Mouse (Mus musculus) hindbrain, embryonic 10.5 days (tissue): ENCODE measurements around the gene Flot1. TPM values are rescaled to one million over a fixed set of nuclear protein-coding genes. Genes with fewer than 3 reads are reported as not detected.

Experiments
- DNase-seq: peaks from one replicate; pipeline ENCODE4 v3.0.0-alpha.2; 2017; ENCODE audit warnings: low spot score
- H3K27ac ChIP-seq: fragments of 300-500 bp; sonication (generic); 2 replicates; pipeline ENCODE4 v1.5.1; 2016; ENCODE audit warnings: mild to moderate bottlenecking, moderate library complexity
- H3K27me3 ChIP-seq: fragments of 300-500 bp; sonication (generic); 2 replicates; pipeline ENCODE4 v1.6.1; 2016; ENCODE audit warnings: mild to moderate bottlenecking; ENCODE audit not compliant: poor library complexity, insufficient read depth, severe bottlenecking
- H3K36me3 ChIP-seq: fragments of 300-500 bp; sonication (generic); 2 replicates; pipeline ENCODE4 v1.6.1; 2016; ENCODE audit warnings: mild to moderate bottlenecking, moderate library complexity
- H3K4me1 ChIP-seq: fragments of 300-500 bp; sonication (generic); replicated peaks from 2 replicates; pipeline ENCODE4 v1.6.1; 2016; ENCODE audit warnings: mild to moderate bottlenecking
- H3K4me3 ChIP-seq: fragments of 300-500 bp; sonication (generic); 2 replicates; pipeline ENCODE4 v1.5.1; 2016; ENCODE audit warnings: mild to moderate bottlenecking, moderate library complexity
- H3K9me3 ChIP-seq: fragments of 300-500 bp; sonication (generic); 2 replicates; pipeline ENCODE4 v1.6.1; 2016; ENCODE audit warnings: mild to moderate bottlenecking, moderate library complexity
- WGBS: fragments of 180-500 bp; shearing (Covaris S2); methylation state at CpG from one replicate; pipeline ENCODE4 v1.1.7; 2016; 5-methylcytosine and 5-hydroxymethylcytosine counted together
- polyA plus RNA-seq: library from polyadenylated mRNA; unstranded; fragments of >200 nt; fragmentation: Nextera tagmentation; extraction: Ambion mirVana; gene quantifications from 2 replicates; pipeline ENCODE4 v1.2.1, GENCODE M21; 2016

Gene Flot1
- polyA plus RNA-seq, 1 experiment from 2014 or later = 63.7 TPM

DNA sequence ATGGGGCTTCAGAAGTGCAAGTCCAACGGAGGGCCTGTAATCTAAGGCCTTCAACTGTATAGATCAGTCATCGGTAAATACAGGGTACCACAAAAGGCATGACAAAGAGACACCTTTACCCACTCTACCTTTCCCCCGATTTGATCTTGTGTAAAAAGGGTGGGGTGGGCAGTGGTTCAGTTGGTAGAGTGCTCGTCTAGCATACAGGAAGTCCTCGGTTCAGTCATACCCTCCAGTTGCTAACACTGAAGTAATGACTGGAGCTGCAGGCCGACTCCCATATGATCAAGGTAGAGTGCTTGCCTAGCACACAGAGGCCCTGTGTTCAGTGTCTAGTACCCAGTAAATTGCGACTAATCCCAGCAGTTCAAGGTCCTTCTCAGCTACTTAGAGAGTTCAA lies 9.4 kb upstream of the Flot1 start:
- 91% methylated on average over 7 of the region's 7 CpGs for WGBS
- Histone ChIP-seq H3K9me3 (no peaks in the 10 kb centered on the region), H3K4me1 (peaks cover 11% of the 10 kb centered on the region), H3K27ac (no peak overlapping the region), H3K4me3 (no peak overlapping the region), H3K27me3 (0 out of 2 replicates have a peak, but pooled peaks cover 14% of the 10 kb centered on the region), H3K36me3 (no peaks in the 10 kb centered on the region)
- DNase-seq = no peak

DNA sequence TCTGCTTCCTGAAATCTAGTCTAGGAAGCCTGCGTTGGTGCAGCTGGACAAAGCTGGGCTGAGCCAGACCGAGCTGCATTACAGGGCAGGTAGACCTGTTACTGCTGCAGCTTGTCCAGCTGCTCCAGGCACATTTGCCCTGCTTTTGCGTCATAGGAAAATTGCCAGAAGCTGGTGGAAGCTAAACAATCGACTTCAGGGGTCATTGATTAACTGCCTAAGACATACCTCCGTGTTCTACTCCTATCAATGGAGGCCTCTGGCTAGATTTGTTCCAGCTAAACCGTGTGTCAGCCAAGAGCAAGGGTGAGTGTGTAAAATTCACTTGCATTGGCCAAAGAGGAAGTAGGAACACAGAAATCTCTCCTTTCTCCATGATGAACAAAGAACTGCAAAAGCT lies 8.4 kb upstream of the Flot1 start:
- Histone ChIP-seq H3K9me3 (no peaks in the 10 kb centered on the region), H3K4me1 (peaks cover 11% of the 10 kb centered on the region), H3K27ac (no peak overlapping the region), H3K4me3 (no peak overlapping the region), H3K36me3 (no peaks in the 10 kb centered on the region), H3K27me3 (peaks cover 21% of the 10 kb centered on the region; the same call in 1 of the 2 replicates)
- no peak for DNase-seq
- WGBS = 71% methylated on average over 6 of the region's 6 CpGs

DNA sequence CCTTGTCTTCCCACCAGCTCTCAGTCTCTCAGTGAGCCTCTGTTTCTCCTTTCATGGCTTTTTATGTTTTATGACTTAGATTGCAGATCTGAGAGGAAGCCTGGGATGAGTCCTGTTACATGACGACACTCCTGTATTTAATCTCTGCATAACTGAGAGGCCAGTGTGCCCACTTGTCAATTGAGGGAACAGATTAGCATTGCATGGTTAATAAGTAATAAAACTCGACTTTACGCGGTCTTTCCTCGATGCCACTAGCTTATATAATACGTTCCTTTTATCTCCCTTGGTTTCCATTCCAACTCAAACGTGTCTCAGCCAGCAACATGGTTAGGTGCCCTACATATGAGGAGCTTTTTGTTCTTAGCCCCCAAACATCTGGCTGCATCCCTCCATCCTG lies 7.2 kb upstream of the Flot1 start:
- Histone ChIP-seq H3K4me1 (peaks cover 16% of the 10 kb centered on the region), H3K27me3 (peaks cover 32% of the 10 kb centered on the region; the same call in 1 of the 2 replicates), H3K36me3 (no peaks in the 10 kb centered on the region), H3K9me3 (no peaks in the 10 kb centered on the region), H3K27ac (no peak overlapping the region), H3K4me3 (no peak overlapping the region)
- no peak for DNase-seq
- WGBS = 74% methylated on average over 7 of the region's 7 CpGs

DNA sequence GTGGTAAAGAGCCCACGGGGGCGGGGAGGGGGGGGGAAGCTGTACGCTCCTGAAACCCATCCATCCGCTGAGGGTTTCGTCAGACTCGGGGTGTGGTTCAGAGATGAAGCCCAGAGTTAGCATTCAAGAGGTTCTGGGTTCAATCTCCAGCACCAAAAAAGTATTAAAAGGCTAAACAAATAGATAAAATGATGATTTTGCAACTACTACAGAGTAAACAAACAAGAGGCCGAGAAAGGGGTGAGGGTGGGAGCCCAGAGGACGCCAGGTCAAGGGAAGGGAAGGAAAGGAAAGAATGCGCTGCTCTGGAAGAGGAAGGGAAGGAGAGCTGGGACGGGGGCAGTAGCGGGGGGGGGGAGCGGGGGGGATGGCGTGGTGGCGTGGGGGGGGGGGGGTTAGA lies 6.3 kb upstream of the Flot1 start:
- no peak for DNase-seq
- H3K27ac ChIP-seq = 0 out of 2 replicates have a peak overlapping the region, but pooled peaks have one; percentile 50
- WGBS = 27% methylated on average over 14 of the region's 14 CpGs
- H3K4me3 ChIP-seq = 0 out of 2 replicates have a peak overlapping the region, but pooled peaks have one; percentile 6
- no peaks in the 10 kb centered on the region for H3K9me3 ChIP-seq
- H3K27me3 ChIP-seq = peaks cover 41% of the 10 kb centered on the region; the same call in 1 of the 2 replicates
- peaks cover 24% of the 10 kb centered on the region for H3K4me1 ChIP-seq
- H3K36me3 ChIP-seq = no peaks in the 10 kb centered on the region

DNA sequence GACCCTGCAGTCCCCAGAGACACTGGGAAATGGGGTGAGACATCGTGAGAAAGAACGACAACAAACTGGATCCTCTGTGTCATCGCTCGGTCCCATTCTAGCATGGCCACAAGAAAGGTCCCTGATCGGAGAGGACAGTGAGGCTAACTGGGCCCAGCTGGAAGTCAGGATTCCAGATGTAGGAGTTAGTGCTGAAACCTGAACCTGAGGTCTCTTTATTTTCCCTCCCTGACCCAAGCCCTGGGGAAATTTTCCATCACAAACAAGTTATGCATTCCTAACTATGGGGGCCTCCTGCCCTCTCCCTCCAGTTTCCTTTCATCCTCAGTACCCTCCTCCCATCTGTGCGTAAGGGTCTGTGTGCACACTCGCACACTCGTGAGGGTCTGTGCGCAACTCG lies 5.8 kb upstream of the Flot1 start:
- DNase-seq = peak; percentile 32
- Histone ChIP-seq H3K27me3 (peaks cover 46% of the 10 kb centered on the region; the same call in 1 of the 2 replicates), H3K4me3 (0 out of 2 replicates have a peak overlapping the region, but pooled peaks have one; percentile 6), H3K27ac (0 out of 2 replicates have a peak overlapping the region, but pooled peaks have one; percentile 50), H3K4me1 (peaks cover 30% of the 10 kb centered on the region), H3K36me3 (no peaks in the 10 kb centered on the region), H3K9me3 (no peaks in the 10 kb centered on the region)
- WGBS = 46% methylated on average over 10 of the region's 10 CpGs

DNA sequence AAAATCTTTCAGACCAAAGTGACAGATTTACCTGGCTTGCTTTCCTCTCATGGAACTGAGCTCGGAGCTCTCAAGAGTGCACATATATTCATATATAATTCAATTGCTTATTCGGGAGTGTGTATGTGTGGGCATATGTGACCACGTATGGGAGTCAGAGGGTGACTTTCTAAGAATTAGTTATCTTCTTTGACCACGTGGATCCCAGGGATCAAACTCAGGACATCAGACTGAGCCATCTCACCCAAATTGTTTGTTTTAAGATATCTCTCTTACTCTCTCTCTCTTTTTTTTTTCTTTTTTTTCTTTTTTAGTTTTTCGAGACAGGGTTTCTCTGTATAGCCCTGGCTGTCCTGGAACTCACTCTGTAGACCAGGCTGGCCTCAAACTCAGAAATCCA lies 2.9 kb upstream of the Flot1 start:
- peaks cover 47% of the 10 kb centered on the region; the same call in 1 of the 2 replicates for H3K27me3 ChIP-seq

DNA sequence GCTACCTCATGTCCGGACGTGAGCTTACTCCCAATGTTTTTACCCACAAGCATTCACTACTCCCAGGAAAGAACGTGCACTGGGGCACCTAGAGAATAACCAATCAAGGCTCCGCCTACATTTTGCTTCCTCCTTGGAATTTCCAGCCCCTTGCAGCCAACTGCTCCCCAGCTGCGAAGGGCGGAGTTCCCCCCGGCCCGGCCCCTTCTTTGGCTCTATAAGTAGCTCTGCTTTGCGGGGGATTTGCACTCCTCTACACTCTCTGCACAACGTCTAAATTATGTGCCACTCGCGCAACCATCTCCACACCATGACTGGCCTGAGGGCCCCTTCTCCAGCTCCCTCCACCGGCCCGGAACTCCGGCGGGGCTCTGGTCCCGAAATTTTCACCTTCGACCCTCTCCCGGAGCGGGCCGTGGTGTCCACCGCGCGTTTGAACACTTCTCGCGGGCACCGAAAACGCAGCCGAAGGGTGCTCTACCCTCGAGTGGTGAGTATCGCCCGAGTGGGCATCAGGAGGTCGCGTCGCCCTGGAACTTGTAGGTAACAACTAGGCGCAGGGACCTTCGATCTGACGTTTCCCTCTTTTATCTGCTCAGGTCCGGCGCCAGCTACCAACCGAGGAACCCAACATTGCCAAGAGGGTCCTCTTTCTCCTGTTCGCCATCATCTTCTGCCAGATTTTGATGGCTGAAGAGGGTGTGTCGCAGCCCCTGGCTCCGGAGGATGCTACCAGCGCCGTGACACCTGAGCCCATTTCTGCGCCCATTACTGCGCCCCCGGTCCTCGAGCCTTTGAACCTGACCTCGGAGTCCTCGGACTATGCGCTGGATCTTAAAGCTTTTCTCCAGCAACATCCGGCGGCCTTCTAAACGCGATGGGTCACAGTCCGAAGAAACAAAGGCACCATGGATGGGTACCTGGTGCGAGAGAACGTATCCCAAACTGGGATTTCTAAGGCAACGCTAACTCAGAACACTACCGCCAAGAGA lies 1.3 kb upstream of the Flot1 start, which contains the start of gene Ier3:
TSS of gene Ier3 (plus strand) at position 246 of the 992 bp plus-strand sequence.
- Histone ChIP-seq H3K9me3 (no peaks in the 10 kb centered on the region), H3K36me3 (peaks cover 22% of the 10 kb centered on the region), H3K4me1 (peaks cover 45% of the 10 kb centered on the region), H3K27me3 (peaks cover 36% of the 10 kb centered on the region; the same call in 1 of the 2 replicates), H3K27ac (peak within 1 kb of the TSS; percentile 95), H3K4me3 (peak within 1 kb of the TSS; percentile 77)
- DNase-seq = peak; percentile 76
- under 1% methylated on average over 62 of the region's 62 CpGs for WGBS

More for the DNA sequence above, 2.9 kb upstream of the Flot1 start:
- no peak for DNase-seq
- H3K4me1 ChIP-seq = peaks cover 49% of the 10 kb centered on the region
- peaks cover 6% of the 10 kb centered on the region; the same call in 1 of the 2 replicates for H3K36me3 ChIP-seq
- no peak overlapping the region for H3K27ac ChIP-seq
- WGBS = 80% methylated on average over 5 of the region's 5 CpGs
- no peaks in the 10 kb centered on the region for H3K9me3 ChIP-seq
- no peak overlapping the region for H3K4me3 ChIP-seq

DNA sequence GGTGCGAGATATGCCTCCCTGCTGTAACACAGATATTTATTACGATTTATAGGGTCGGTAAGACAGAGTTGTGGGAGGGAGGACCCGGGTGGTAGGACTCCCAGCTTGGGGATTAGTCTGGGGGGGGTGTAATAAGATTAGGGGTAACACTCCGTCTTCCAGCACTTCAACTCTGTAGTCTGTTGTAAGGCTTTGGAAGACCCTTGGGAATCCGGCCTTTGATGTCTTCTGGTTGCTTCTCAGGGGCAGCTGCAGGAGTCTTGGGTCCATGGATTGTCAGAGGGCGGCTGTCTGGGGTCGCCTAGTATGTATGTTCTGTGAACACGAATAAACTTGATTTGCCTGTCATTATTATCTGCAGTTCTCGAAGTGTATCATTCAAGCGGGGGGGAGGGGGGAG lies 466 bp upstream of the Flot1 start:
- Histone ChIP-seq H3K9me3 (no peaks in the 10 kb centered on the region), H3K27ac (peak overlapping the region; percentile 95), H3K4me3 (peak overlapping the region; percentile 77), H3K4me1 (peaks cover 38% of the 10 kb centered on the region), H3K36me3 (peaks cover 30% of the 10 kb centered on the region), H3K27me3 (peaks cover 33% of the 10 kb centered on the region; the same call in 1 of the 2 replicates)
- WGBS = 3% methylated on average over 11 of the region's 11 CpGs
- DNase-seq = no peak

DNA sequence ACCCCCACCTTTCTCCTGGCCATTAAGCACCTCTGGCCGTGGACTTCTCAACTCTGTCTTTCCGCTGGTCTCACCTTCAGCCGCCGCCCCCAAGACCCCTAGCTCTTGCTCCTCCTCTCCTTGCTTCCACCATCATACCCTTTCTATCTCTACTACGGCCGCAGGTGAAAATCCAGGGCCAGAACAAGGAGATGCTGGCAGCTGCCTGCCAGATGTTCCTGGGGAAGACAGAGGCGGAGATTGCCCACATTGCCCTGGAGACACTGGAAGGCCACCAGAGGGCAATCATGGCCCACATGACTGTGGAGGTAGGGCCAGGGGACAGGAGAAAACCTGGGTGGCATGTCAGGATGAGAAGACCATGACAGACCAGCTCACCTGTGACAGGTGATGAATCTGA lies 1.4 kb downstream of the Flot1 start:
- Histone ChIP-seq H3K27me3 (peaks cover 29% of the 10 kb centered on the region; the same call in 1 of the 2 replicates), H3K9me3 (no peaks in the 10 kb centered on the region), H3K4me1 (peaks cover 38% of the 10 kb centered on the region), H3K36me3 (peaks cover 42% of the 10 kb centered on the region), H3K27ac (no peak overlapping the region), H3K4me3 (peak overlapping the region; percentile 77; the same call in 1 of the 2 replicates)
- WGBS = 58% methylated on average over 7 of the region's 7 CpGs
- DNase-seq = peak; percentile 37

DNA sequence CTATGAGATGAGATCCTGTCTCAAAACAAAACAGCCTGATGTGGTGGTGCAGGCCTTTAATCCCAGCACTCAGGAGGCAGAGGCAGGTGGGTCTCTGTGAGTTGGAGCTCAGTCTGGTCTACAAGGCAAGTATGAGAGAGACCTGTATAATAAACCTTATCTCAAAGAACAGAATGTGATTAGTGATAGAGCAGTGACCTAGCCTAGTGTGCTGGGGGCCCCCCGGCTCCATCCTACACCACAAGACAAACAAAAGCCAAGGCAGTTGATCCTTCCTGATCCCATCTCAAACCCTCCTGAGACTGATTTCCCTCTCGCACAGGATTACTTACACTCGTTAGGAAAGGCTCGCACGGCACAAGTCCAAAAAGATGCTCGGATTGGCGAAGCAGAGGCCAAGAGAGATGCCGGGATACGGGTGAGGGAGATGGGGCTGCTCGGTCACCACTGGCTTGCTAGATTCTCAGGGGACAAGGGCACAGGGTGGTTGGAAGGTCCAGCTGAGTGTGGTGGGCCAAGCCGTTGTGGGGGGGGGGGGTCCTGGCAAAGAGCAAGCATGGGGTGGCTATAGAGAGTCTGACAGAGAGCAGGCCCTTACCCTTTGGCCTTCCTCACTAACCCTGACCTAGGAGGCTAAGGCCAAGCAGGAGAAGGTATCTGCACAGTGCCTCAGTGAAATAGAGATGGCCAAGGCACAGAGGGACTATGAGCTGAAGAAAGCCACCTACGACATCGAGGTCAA lies 2.2 kb downstream of the Flot1 start:
- Histone ChIP-seq H3K9me3 (no peaks in the 10 kb centered on the region), H3K27ac (no peak overlapping the region), H3K4me1 (peaks cover 47% of the 10 kb centered on the region), H3K36me3 (peaks cover 51% of the 10 kb centered on the region), H3K4me3 (no peak overlapping the region), H3K27me3 (peaks cover 20% of the 10 kb centered on the region; the same call in 1 of the 2 replicates)
- WGBS = 95% methylated on average over 13 of the region's 13 CpGs
- DNase-seq = no peak

DNA sequence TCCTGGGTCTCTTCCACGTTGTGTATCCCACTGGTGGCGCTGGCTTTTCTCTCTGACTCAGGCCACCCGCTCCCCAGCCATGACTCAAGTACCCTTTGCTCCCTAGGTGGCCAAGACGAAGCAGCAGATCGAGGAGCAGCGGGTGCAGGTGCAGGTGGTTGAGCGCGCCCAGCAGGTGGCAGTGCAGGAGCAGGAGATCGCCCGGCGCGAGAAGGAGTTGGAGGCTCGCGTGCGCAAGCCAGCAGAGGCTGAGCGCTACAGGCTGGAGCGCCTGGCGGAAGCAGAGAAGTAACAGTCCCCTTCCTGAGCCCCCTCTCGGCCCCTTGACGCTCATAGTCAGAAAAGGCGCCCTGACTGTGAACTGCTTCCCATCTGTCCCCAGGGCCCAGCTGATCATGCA lies 6.7 kb downstream of the Flot1 start:
- H3K9me3 ChIP-seq = no peaks in the 10 kb centered on the region
- peak; percentile 83 for DNase-seq
- H3K27ac ChIP-seq = no peak overlapping the region
- H3K4me3 ChIP-seq = peak overlapping the region; percentile 18; the same call in 1 of the 2 replicates
- H3K27me3 ChIP-seq = no peaks in the 10 kb centered on the region
- H3K36me3 ChIP-seq = peaks cover 92% of the 10 kb centered on the region
- 8% methylated on average over 21 of the region's 21 CpGs for WGBS
- H3K4me1 ChIP-seq = peaks cover 24% of the 10 kb centered on the region

DNA sequence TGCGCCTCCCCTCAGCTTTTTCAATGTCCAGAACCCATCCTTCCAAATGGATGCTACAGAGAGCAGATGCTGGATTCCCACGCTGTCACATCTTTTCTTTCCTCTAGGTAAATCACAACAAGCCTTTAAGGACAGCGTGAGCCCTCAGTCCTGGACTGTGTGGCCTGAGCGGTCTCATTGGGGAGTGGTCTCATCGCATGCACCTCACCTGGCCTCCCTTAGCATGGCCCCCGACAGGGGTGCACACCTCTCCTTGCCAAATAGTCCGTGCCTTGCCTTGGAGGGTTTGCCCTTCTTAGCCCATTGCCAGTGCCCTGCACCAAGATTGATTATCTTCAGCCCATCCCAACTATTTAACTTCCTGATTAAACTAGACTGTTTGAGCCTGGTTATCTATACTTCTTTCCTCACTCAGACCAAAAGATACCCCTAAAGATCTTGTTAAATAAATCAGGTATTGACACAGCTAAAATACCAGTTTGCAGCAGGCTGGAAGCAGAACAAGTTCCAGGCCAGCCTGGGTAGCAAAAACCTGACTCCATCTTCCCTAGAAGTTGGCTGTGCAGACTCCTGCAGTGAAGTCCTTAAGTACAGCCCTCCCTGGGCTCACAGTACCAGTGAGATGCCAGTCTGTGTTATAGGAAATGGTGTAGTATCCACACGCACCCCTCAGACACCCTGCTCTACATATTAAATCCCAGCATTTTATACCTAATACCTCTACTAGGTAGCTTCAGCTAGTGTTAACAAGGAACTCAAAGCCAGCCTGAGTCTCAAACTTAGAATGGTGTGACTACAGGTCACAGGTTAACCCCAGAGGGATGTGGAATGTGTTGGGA lies 9.6 kb downstream of the Flot1 start:
- Histone ChIP-seq H3K27me3 (no peaks in the 10 kb centered on the region), H3K27ac (no peak overlapping the region), H3K4me3 (no peak overlapping the region)

More for the DNA sequence above, 9.6 kb downstream of the Flot1 start:
- Histone ChIP-seq H3K36me3 (peaks cover 88% of the 10 kb centered on the region), H3K4me1 (peaks cover 42% of the 10 kb centered on the region), H3K9me3 (no peaks in the 10 kb centered on the region)
- peak; percentile 29 for DNase-seq
- WGBS = 70% methylated on average over 8 of the region's 8 CpGs
